Mouse (Mus musculus) heart, embryonic 15.5 days (tissue): ENCODE data around the gene Ppm1n. TPM values are rescaled to one million over a fixed set of nuclear protein-coding genes. Genes with fewer than 3 reads are reported as not detected.

Experiments
- ATAC-seq: fragments of 200-750 bp; cut with Nextera tagmentation; replicated peaks from 2 replicates; pipeline ENCODE4 v1.8.0; 2017; ENCODE audit warnings: low read depth, moderate TSS enrichment; ENCODE audit not compliant: insufficient number of reproducible peaks, insufficient read depth, low FRiP score
- H3K27ac ChIP-seq: fragments of 300-500 bp; sonication (generic); 2 replicates; pipeline ENCODE4 v1.5.1; 2015; ENCODE audit warnings: mild to moderate bottlenecking, inconsistent platforms
- H3K27me3 ChIP-seq: fragments of 300-500 bp; sonication (generic); 2 replicates; pipeline ENCODE4 v1.6.1; 2015; ENCODE audit warnings: inconsistent platforms
- H3K36me3 ChIP-seq: fragments of 300-500 bp; sonication (generic); 2 replicates; pipeline ENCODE4 v1.6.1; 2015; ENCODE audit warnings: mild to moderate bottlenecking, inconsistent platforms
- H3K4me1 ChIP-seq: fragments of 300-500 bp; sonication (generic); replicated peaks from 2 replicates; pipeline ENCODE4 v1.6.1; 2015; ENCODE audit warnings: inconsistent platforms
- H3K4me2 ChIP-seq: fragments of 300-500 bp; sonication (generic); 2 replicates; pipeline ENCODE4 v1.6.1; 2015; ENCODE audit warnings: inconsistent platforms, mild to moderate bottlenecking, moderate library complexity
- H3K4me3 ChIP-seq: fragments of 300-500 bp; sonication (generic); 2 replicates; pipeline ENCODE4 v1.5.1; 2015; ENCODE audit warnings: mild to moderate bottlenecking, inconsistent platforms
- H3K9ac ChIP-seq: fragments of 300-500 bp; sonication (generic); 2 replicates; pipeline ENCODE4 v1.6.1; 2015; ENCODE audit warnings: mild to moderate bottlenecking, inconsistent platforms
- H3K9me3 ChIP-seq: fragments of 300-500 bp; sonication (generic); replicated peaks from 2 replicates; pipeline ENCODE4 v1.6.1; 2016; ENCODE audit warnings: inconsistent platforms
- WGBS: fragments of 180-500 bp; shearing (Covaris S2); methylation state at CpG from one replicate; pipeline ENCODE4 v1.1.7; 2015; ENCODE audit warnings: mixed read lengths; 5-methylcytosine and 5-hydroxymethylcytosine counted together
- polyA plus RNA-seq: library from polyadenylated mRNA; unstranded; fragments of >200 nt; fragmentation: Nextera tagmentation; extraction: Ambion mirVana; gene quantifications from 2 replicates; pipeline ENCODE4 v1.2.1, GENCODE M21; 2015

The Ppm1n gene
- polyA plus RNA-seq, 1 experiment from 2014 or later = 0.16 TPM

DNA sequence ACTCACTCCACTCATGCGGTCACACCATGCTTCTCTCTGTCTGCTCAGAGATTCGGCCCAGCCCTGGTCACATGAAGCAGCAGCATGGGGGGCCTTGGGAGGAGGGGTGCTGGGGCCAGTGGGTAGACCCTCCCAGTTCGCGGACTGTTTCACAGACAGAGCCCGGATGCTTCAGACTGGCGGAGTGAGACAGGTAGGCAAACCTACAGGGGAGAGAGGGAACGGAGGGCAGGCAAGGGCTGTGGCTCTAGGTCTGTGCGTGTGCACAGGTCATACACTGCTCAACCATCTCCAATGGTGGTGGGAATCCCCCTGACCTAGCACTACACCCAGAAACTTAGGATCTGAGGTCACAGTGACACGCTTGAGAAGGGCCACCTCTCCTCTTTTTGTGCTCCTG lies 39.6 kb upstream of the Ppm1n start:
- H3K27ac ChIP-seq = 0 out of 2 replicates have a peak overlapping the region, but pooled peaks have one; percentile 39
- ATAC-seq = peak; percentile 27; the same call in 1 of the 2 replicates
- no peaks in the 10 kb centered on the region for H3K27me3 ChIP-seq
- WGBS = 13% methylated on average over 9 of the region's 9 CpGs
- peak overlapping the region; percentile 55 for H3K9ac ChIP-seq
- H3K9me3 ChIP-seq = no peaks in the 10 kb centered on the region
- peak overlapping the region; percentile 52 for H3K4me3 ChIP-seq
- H3K36me3 ChIP-seq = no peaks in the 10 kb centered on the region
- peak overlapping the region; percentile 88 for H3K4me2 ChIP-seq
- H3K4me1 ChIP-seq = peaks cover 20% of the 10 kb centered on the region

DNA sequence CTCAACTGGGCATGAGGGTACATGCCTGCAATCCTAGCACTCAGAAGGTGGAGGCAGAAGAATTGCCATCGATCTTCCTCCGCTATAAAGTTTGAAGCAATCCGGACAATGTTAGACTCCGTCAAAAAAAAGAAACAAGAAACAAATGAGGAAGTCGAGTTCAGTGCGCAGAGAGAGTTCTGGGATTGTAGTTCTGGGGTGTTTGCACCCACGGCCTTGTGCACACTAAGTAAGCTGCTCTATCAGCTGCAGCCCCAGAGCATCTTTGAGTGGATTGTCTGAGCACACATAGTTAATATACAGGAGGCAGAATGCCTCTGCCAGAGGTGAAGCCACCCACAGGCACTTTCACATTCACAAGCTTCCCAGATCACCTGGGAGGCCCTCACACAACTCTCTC lies 38.8 kb upstream of the Ppm1n start:
- Histone ChIP-seq H3K4me1 (peaks cover 20% of the 10 kb centered on the region), H3K4me3 (no peak overlapping the region), H3K9me3 (no peaks in the 10 kb centered on the region), H3K36me3 (no peaks in the 10 kb centered on the region), H3K4me2 (no peak overlapping the region), H3K27ac (no peak overlapping the region), H3K27me3 (no peaks in the 10 kb centered on the region), H3K9ac (no peak overlapping the region)
- WGBS = 71% methylated on average over 7 of the region's 7 CpGs
- no peak for ATAC-seq

DNA sequence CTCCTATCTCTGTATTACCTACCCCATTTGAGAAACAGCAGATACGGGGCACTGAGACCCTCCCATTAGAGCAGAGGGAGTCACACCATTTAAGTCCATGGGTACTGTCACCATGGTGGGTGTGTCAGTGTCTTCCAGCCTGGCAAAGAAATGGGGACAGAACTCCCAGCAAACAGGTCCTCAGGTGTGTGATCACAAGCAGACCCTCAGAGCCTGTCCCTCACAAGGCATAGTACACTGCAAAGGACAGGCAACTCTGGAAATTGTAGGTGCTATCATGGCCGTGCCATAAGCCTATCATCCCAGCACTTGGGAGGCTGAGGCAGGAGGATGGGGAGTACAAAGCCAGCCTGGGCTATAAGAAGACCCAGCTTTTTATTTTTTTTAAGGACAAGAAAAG lies 38.3 kb upstream of the Ppm1n start:
- peaks cover 20% of the 10 kb centered on the region for H3K4me1 ChIP-seq
- WGBS = 70% methylated on average over 2 of the region's 2 CpGs

DNA sequence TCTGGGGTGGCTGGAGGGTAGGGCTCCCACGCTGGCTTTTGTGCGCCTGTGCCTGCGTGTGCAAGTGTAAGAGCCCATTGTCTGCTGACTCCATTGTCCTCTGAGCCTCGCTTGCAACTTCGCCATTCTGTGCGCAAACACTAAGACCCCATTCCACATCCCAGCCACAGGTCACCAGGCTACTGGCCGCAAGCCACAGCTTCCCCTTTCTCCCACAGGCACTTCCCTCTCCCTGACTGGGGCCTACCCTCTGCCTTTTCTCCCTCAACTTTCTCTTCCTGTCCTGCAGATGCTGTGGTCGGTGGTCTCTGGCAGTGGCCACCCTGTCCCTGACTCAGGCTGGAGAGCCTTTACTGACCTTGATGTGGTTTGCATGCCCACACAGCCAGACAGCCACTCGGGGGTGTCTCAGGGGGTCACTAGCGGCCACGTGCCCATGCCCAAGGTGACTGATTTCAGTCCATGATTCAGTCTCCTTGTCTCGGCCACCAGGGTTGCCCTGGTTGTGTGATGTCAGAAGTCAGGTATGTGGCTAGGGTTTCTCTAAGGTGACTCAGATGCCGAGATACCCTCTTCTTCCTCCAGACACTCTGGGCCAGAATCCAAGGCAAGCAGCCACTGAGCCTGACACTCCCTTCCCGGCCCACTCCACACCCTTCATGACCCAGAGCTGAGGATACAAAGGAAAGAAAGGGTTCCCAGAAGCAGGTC lies 36.7 kb upstream of the Ppm1n start:
- Histone ChIP-seq H3K9ac (no peak overlapping the region), H3K4me2 (no peak overlapping the region), H3K36me3 (no peaks in the 10 kb centered on the region), H3K4me3 (no peak overlapping the region), H3K27ac (no peak overlapping the region), H3K4me1 (peaks cover 20% of the 10 kb centered on the region), H3K27me3 (peaks cover 4% of the 10 kb centered on the region; the same call in 1 of the 2 replicates), H3K9me3 (no peaks in the 10 kb centered on the region)
- ATAC-seq = no peak
- 49% methylated on average over 14 of the region's 14 CpGs for WGBS

More for the DNA sequence above, 38.3 kb upstream of the Ppm1n start:
- Histone ChIP-seq H3K36me3 (no peaks in the 10 kb centered on the region), H3K9me3 (no peaks in the 10 kb centered on the region), H3K4me3 (no peak overlapping the region), H3K4me2 (no peak overlapping the region), H3K27ac (no peak overlapping the region), H3K9ac (no peak overlapping the region), H3K27me3 (peaks cover 3% of the 10 kb centered on the region; the same call in 1 of the 2 replicates)
- ATAC-seq = no peak

DNA sequence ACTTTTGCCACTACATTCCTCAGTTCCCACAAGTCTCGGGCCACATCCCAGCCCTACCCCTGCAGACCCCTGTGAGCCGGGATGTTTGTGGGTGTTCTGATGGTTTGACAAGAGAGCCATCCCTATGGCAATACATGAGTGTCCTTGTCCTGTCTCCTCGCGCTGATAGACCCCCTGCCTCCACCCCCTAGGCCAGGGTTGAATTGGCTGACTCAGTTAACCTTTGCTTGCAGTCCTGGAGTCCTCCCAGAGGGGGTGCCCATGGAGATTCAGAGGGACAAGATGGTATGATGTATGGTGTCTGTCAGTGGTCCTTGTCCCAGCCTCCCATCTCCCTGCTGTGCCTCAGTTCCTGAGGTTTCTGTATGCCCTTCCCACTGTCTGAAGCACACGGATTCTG lies 34.2 kb upstream of the Ppm1n start:
- Histone ChIP-seq H3K36me3 (no peaks in the 10 kb centered on the region), H3K9ac (no peak overlapping the region), H3K4me2 (no peak overlapping the region), H3K4me1 (peaks cover 18% of the 10 kb centered on the region), H3K4me3 (no peak overlapping the region), H3K27ac (no peak overlapping the region), H3K27me3 (peaks cover 4% of the 10 kb centered on the region; the same call in 1 of the 2 replicates), H3K9me3 (no peaks in the 10 kb centered on the region)
- no peak for ATAC-seq
- 42% methylated on average over 5 of the region's 5 CpGs for WGBS

DNA sequence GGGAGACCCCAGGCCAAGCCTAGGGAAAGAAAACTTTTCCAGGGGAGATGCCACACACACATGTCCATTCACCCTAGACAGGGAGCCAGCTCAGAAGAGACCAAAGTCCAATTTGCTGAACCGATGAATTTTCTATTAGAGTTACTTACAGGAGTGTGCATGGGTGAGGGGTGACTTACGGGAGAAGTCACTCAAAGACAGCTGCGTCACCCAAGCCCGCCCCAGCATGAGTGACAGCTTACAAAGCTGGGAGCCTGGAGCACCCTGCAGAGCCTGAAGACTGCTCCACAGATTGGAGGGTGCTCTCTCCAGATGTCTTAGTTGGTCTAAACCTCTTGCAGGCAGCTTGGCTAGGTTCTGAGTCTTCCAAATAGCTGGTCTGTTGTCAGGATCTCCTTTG lies 32.1 kb upstream of the Ppm1n start:
- peaks cover 28% of the 10 kb centered on the region for H3K4me1 ChIP-seq
- WGBS = 39% methylated on average over 4 of the region's 4 CpGs
- no peak for ATAC-seq

DNA sequence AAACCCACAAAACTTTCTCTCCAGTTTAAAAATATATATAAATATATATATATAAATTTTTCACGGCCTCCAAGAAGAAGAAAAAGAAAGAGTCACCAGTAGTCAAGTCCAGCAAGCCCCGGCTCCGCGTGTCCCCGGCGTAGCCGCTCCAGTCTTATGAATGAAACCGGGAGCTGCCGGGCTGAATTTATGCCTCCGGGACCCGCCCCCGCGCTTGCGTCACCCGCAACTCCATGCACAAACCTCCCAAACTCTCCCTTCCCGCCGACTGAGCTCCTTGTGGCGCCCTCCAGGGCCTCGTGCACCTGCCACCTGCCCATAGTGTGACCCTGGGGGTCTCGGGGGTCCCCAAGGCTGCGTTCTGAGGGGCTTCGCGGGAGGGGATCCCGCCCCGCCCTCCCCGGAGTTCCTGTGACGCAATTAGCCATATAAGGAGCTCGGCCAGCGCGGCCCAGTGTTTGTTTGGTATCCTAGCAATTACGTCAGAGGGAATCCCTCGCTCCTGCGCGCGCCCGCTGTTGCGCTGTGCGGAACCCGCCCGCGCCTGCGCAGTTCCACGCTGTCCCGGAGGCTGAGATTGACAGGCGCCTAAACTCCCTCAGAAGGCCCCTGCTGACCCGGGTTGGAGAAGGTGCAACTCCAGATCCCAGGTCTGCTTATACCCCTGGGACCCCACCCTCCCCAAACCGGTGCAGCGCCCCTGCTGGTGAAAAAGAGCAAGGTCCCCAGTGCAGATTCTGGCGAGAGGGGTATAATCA lies 30.2 kb upstream of the Ppm1n start, which contains the start of gene Fosb:
Fosb (minus strand) TSS at position 168 of the 758 bp plus-strand sequence.
- 1% methylated on average over 48 of the region's 49 CpGs for WGBS
- H3K9me3 ChIP-seq = no peaks in the 10 kb centered on the region
- peak within 1 kb of the TSS; percentile 59 for H3K9ac ChIP-seq
- H3K36me3 ChIP-seq = no peaks in the 10 kb centered on the region
- peak; percentile 86 for ATAC-seq
- H3K4me1 ChIP-seq = peaks cover 25% of the 10 kb centered on the region
- H3K27me3 ChIP-seq = peaks cover 25% of the 10 kb centered on the region
- peak within 1 kb of the TSS; percentile 99 for H3K4me2 ChIP-seq
- peak within 1 kb of the TSS; percentile 46; the same call in 1 of the 2 replicates for H3K27ac ChIP-seq
- H3K4me3 ChIP-seq = peak within 1 kb of the TSS; percentile 57

More for the DNA sequence above, 32.1 kb upstream of the Ppm1n start:
- H3K27me3 ChIP-seq = peaks cover 5% of the 10 kb centered on the region
- H3K9me3 ChIP-seq = no peaks in the 10 kb centered on the region
- H3K4me3 ChIP-seq = no peak overlapping the region
- no peak overlapping the region for H3K9ac ChIP-seq
- no peak overlapping the region for H3K4me2 ChIP-seq
- H3K27ac ChIP-seq = no peak overlapping the region
- no peaks in the 10 kb centered on the region for H3K36me3 ChIP-seq

DNA sequence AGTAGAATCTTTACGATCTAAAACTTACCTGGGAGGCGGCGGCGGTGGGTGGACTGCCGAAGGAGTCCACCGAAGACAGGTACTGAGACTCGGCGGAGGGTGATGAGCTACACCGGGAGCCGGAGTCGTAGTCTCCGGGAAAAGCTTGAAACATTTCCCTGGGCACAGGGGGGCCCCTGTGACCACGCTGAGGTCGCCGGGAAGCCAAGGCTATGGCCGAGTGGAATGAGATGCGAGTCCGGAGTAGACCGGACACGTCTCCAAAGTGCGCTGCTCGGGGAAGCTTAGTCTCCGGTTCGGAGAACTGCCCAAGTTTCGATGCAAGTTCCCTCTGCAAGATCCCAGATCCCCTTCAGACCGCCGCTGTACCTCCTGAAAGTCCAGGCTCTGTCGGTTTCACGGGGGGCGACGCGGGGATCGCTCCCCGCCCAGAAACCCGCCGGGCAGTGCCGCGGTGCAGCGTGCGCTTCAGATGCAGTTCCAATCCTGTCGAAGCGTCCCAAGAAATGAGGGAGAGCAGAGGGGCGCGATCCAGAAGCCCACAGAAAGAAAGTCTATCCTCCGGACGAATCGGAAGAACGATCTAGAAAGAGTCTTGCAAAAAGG lies 29.5 kb upstream of the Ppm1n start:
- no peak for ATAC-seq
- peaks cover 32% of the 10 kb centered on the region for H3K27me3 ChIP-seq
- peak overlapping the region; percentile 99 for H3K4me2 ChIP-seq
- peak overlapping the region; percentile 59 for H3K9ac ChIP-seq
- no peaks in the 10 kb centered on the region for H3K9me3 ChIP-seq
- H3K4me1 ChIP-seq = peaks cover 31% of the 10 kb centered on the region
- no peak overlapping the region for H3K27ac ChIP-seq
- H3K4me3 ChIP-seq = peak overlapping the region; percentile 57
- WGBS = under 1% methylated on average over 48 of the region's 48 CpGs
- H3K36me3 ChIP-seq = no peaks in the 10 kb centered on the region

DNA sequence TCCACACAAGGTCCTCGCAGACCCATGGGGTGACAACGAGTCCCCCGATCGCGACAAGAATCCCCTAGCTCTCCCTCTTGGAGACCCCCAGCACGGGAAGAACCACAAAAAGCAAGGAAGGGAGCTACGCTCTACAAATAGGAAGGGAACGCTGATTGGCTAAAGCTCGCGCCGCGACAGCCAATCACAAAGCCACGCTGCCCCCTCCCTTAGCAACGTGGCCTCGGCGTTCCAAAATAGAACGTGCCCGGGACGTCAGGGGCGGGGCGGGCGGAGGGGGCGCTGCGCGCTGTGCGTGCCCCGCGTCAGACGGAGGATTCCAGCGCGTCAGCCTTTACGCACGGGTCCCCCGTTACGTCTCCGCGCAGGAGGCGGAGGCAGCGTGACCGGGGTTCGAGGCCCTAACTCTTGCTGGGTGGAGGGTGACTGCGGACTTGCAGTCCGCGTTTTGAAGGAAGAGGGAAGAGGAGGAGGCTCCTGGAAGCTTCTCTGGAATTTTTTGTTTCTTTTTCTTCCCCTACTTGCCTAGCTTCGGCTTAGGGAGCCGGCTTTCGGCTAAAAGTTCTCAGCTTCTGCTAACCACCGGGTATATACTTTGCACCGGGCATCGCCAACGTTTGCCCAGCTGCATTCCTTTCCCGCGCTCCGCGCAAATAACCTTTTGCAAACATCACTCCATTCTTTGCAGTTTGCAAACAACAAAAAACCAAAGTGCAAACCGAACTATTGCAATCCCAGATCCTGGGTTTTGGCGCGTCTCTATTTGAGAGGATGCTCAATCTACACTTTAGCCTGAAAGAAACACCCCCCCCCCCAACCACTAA lies 28.8 kb upstream of the Ppm1n start:
- Histone ChIP-seq H3K36me3 (no peaks in the 10 kb centered on the region), H3K4me3 (peak overlapping the region; percentile 57), H3K4me2 (peak overlapping the region; percentile 99), H3K9ac (peak overlapping the region; percentile 60), H3K27ac (peak overlapping the region; percentile 87), H3K4me1 (peaks cover 38% of the 10 kb centered on the region), H3K9me3 (no peaks in the 10 kb centered on the region), H3K27me3 (peaks cover 39% of the 10 kb centered on the region)
- WGBS = under 1% methylated on average over 58 of the region's 58 CpGs
- ATAC-seq = peak; percentile 83

DNA sequence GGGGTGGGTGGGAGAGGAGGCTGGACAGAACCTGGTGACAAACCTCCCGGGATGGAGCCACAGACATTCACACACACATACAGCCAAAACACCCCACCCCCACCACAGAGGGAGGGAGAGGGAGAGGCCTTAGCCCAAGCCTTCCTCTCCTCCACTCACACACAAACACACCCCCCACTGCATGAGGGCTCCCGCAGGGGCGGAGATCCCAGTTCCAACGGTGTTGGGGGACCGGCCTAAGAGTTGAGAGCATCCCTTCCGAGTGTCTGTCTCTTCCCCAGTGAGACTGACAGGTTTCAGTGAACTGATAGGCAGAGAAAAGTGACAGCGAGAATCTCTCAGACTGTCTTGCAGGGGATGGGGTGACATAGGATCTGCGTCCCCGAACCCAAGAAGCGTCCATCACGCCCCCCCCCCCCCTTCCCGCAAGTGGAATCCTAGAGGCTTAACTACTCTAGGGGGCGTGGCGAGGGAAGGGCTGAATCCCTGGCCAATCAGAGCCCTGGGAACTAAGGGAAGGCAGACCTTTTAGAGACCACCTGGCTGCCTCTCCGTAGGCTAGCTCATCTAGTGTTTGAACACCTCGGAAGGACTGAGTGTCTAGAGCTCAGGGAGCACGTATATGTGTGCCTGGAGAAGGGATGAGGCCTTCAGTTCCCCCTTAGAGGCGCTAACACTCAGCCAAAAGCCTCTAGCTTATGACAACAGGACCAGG lies 28.0 kb upstream of the Ppm1n start:
- H3K4me1 ChIP-seq = peaks cover 41% of the 10 kb centered on the region
- peaks cover 41% of the 10 kb centered on the region for H3K27me3 ChIP-seq
- H3K27ac ChIP-seq = peak overlapping the region; percentile 87
- no peaks in the 10 kb centered on the region for H3K36me3 ChIP-seq
- no peaks in the 10 kb centered on the region for H3K9me3 ChIP-seq
- peak; percentile 36 for ATAC-seq
- H3K4me3 ChIP-seq = peak overlapping the region; percentile 57
- peak overlapping the region; percentile 99 for H3K4me2 ChIP-seq
- peak overlapping the region; percentile 60 for H3K9ac ChIP-seq
- 2% methylated on average over 18 of the region's 18 CpGs for WGBS
